ENCODE assay signal across 9 mouse cellular contexts in the genomic region with DNA sequence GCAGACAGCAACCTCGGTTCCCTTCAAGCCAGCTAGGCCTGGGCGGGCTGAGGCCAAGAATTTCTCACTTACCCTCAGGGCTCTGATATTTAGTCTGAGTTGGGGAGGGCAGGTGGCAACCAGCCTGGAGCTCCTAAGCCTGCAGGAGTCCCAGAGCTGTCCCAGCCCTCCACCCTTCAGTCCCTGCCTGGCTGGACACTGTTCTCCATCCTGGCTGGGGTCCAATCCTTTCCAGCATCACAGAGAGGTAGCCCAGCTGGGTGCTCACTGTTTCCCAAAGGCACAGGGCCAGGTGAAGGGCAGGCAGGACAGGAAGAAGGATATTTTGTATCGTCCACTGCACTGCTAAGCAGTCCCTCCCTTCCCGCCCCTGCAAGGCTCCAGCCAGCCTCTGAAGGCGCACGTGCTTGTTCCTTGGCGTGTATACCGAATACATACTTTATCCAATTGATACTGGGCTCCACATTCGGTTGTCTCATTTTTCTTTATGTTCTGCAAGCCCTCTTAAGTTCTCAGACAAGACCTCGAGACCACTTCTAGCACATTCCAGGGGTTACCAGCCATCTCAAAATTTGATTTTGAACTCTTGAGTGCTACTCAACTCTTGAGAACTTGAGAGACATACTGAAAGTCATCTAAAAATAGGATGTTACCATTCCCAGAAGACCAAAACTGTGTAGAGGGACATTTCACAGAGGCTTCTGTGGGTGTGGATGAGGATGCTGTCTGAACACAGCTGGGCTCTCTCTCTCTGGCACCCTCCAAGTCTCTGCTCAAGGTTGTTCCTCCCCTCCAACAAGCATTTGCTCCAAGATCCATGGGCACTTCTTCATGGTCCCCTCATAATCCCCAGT. TPM values are rescaled to one million over a fixed set of nuclear protein-coding genes. Genes with fewer than 3 reads are reported as not detected.
DNase-seq lines count a peak whose midpoint lies in the region; ATAC-seq lines count a peak whose summit lies in the region.
"Had no signal": no experiment of that assay in that cellular context is flagged by ENCODE, and none has a peak within 500 bp of the region (broad histone marks: within the 10 kb centered on the region; RNA-seq: fewer than 3 reads in every experiment).

No protein-coding gene starts in this region.

- no peaks in the 10 kb centered on the region for H3K36me3 ChIP-seq in kidney, embryonic 14.5 days (ENCODE audit: control insufficient read depth, insufficient read depth, low read length)
- no peaks in the 10 kb centered on the region for H3K36me3 ChIP-seq in heart, embryonic 13.5 days
- H3K36me3 ChIP-seq: midbrain, embryonic 12.5 days had no signal

- no peak overlapping the region for H3K4me2 ChIP-seq in kidney, embryonic 14.5 days (replicated peaks; ENCODE audit: low read depth, low read length)
- no peak overlapping the region for H3K4me2 ChIP-seq in heart, embryonic 13.5 days
- H3K4me2 ChIP-seq: midbrain, embryonic 12.5 days had no signal

- no peaks in the 10 kb centered on the region for H3K9me3 ChIP-seq in kidney, embryonic 14.5 days (ENCODE audit: control insufficient read depth, low read length)
- H3K9me3 ChIP-seq in heart, embryonic 13.5 days, result no peaks in the 10 kb centered on the region
- H3K9me3 ChIP-seq: midbrain, embryonic 12.5 days had no signal

- no peaks in the 10 kb centered on the region for H3K27me3 ChIP-seq in kidney, embryonic 14.5 days (ENCODE audit: control insufficient read depth, insufficient read depth, low read length)
- H3K27me3 ChIP-seq in heart, embryonic 13.5 days (replicated peaks), result no peaks in the 10 kb centered on the region
- H3K27me3 ChIP-seq: midbrain, embryonic 12.5 days had no signal

- 65% methylated on average over 10 of the region's 10 CpGs for WGBS in kidney, embryonic 14.5 days
- WGBS in heart, embryonic 13.5 days, result 43% methylated on average over 10 of the region's 10 CpGs

- H3K9ac ChIP-seq in kidney, embryonic 14.5 days (ENCODE audit: low read depth, low read length), result no peak overlapping the region
- no peak overlapping the region for H3K9ac ChIP-seq in heart, embryonic 13.5 days
- H3K9ac ChIP-seq: midbrain, embryonic 12.5 days had no signal

- no peak overlapping the region for H3K27ac ChIP-seq in kidney, embryonic 14.5 days (ENCODE audit: low read depth, low read length)
- H3K27ac ChIP-seq in heart, embryonic 13.5 days (replicated peaks), result peak overlapping the region; percentile 61
- H3K27ac ChIP-seq: midbrain, embryonic 12.5 days had no signal

- ATAC-seq in kidney, embryonic 14.5 days (ENCODE audit: low FRiP score, low TSS enrichment), result peak; percentile 35; the same call in 1 of the 2 replicates
- ATAC-seq in heart, embryonic 13.5 days (ENCODE audit: extremely low read depth, insufficient number of reproducible peaks, low FRiP score, low TSS enrichment), result peak; percentile 37

- DNase-seq in kidney, adult 8-10 months, result no peak
- peak; percentile 87 to 94 for DNase-seq in cerebellum, postnatal 14 days
- DNase-seq in lung, postnatal 14 days, result peak; percentile 54
- no peak for DNase-seq in retina, postnatal 1 day
- no peak for DNase-seq in thymus, adult 18-20 months
- no peak for DNase-seq in spleen, postnatal 14 days (ENCODE audit: low spot score in 2 of 2)

- no peak overlapping the region for H3K4me3 ChIP-seq in kidney, embryonic 14.5 days (ENCODE audit: low read length)
- no peak overlapping the region for H3K4me3 ChIP-seq in heart, embryonic 13.5 days
- H3K4me3 ChIP-seq: midbrain, embryonic 12.5 days had no signal

- H3K4me1 ChIP-seq in kidney, embryonic 14.5 days (ENCODE audit: control insufficient read depth, insufficient read depth, low read length), result 0 out of 2 replicates have a peak, but pooled peaks cover 3% of the 10 kb centered on the region
- peaks cover 23% of the 10 kb centered on the region for H3K4me1 ChIP-seq in heart, embryonic 13.5 days

RNA-seq across cellular contexts. Expression of a gene that starts 31.5 kb away (rescaled TPM):
- polyA plus RNA-seq in kidney, embryonic 14.5 days (2014; fragmentation: Nextera tagmentation; extraction: Ambion mirVana), result 0.08 TPM in 1 of 2 replicates, not detected in the other
- polyA plus RNA-seq in heart, embryonic 13.5 days (2015; fragmentation: Nextera tagmentation; extraction: Ambion mirVana), result 1.8 TPM in 2 replicates

Comparison
In these comparisons a context has a peak if more than half of its experiments do, and no peak if none do; other contexts are left out.
1. DNase-seq: peak in cerebellum, postnatal 14 days (2 of 2) and lung, postnatal 14 days (single experiment); none in kidney, adult 8-10 months (0 of 2), retina, postnatal 1 day (single experiment), thymus, adult 18-20 months (0 of 2) and spleen, postnatal 14 days (0 of 2).